Mouse (Mus musculus): ENCODE measurements around the gene Klrg2. TPM values are rescaled to one million over a fixed set of nuclear protein-coding genes. Genes with fewer than 3 reads are reported as not detected.

The Klrg2 gene
- polyA plus RNA-seq, 1 experiment: 5.3 TPM

DNA sequence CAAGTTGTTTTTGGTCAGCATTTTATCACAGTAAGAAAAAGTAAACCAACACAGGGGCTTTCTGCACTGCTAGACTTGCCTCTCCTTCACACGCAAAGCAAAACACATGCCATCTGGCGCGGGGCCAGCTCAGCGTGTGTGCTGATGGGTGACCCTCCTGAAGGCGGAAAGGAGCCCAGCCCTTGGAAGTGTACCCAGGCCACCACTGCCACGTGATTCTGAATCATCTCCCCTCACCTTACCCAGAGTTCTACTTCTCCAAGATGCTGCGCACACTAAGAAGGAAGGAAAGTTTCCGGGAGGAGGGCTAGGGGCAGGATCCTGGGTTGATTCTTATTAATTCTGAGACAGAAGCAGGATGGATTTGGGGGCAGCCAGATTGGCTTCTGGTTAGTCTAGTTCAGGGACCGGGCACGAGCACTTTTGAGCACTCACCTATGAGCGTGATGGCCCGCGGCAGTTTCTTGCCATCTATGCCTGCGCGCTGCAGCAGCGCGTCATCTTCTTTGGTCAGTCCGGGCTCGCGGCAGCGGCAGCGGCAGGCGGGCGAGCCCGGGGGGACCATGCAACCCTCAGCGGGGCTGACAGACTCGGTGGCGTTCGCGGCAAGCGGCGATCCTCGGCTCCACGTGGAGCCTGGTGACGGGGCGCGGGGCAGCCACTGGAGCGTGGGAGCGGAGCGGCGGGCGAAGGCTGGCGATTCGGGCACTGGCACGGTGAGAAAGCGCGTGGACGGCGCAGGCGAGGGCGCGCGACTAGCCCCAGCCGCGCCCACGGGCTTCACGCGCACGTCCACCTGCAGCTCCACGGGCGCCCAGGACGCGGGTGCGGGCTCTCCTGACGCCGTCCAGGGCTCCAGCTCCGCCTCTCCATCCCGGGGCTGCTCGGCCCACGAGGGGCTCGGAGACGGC is 846 bp downstream of the Klrg2 start:
- Histone ChIP-seq H3K4me3 (replicated peaks; ENCODE audit: extremely low read depth, low read depth, low read length) (peak overlapping the region; percentile 60), H3K4me1 (ENCODE audit: control insufficient read depth, insufficient read depth, low read length) (peaks cover 3% of the 10 kb centered on the region; the same call in 1 of the 2 replicates)
- TF ChIP-seq POLR2A (IDR thresholded peaks at IDR 0.05; ENCODE audit: borderline replicate concordance, extremely low read depth, low read depth, low read length): no peak
- TF ChIP-seq CTCF (IDR thresholded peaks at IDR 0.05; ENCODE audit: insufficient read depth, low read length): no peak
- peak; percentile 45 for DNase-seq
- under 1% methylated on average over 71 of the region's 72 CpGs for WGBS

DNA sequence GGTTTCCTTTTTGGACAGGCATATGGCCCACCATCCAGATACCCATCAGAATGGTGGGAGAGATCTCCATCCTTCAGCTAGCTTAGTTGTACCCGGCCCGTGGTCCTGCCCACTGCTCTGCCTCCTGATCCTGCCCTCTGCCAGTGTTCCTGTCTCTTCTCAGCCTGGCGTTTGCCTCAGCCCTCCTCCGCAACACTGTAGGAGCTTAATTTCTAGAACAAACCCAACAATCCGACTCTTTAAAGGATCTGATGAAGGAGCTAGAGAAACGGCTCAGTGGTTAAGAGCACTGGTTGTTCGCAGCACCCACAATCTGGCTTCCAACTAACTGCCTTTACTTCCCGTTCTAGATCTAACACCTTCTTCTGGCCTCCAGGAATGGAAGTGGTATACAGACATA is 2.6 kb downstream of the Klrg2 start:
- no peak for TF ChIP-seq POLR2A (IDR thresholded peaks at IDR 0.05; ENCODE audit: borderline replicate concordance, extremely low read depth, low read depth, low read length)
- TF ChIP-seq CTCF (IDR thresholded peaks at IDR 0.05; ENCODE audit: insufficient read depth, low read length): no peak

DNA sequence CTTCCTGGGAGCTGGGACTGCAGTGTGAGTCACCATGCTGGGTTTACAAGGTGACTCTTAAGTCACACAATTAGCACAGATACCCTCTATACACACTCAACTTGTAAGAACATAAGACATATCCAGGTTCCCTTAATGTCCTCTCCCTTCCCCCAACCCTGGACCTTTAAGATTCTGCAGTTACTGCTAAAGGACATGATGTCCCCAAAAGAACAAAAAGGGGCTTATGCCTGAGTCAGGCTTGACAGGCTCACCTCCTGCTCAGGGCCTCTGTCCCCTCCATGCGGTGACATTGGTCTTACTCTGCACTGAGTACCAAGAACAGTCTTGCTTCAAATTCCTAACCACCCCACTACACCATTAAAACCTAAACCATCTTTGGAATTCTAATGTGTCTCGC is 4.2 kb downstream of the Klrg2 start:
- H3K4me3 ChIP-seq (replicated peaks; ENCODE audit: extremely low read depth, low read depth, low read length): no peak overlapping the region
- DNase-seq: no peak
- TF ChIP-seq CTCF (IDR thresholded peaks at IDR 0.05; ENCODE audit: insufficient read depth, low read length) (no peak), POLR2A (IDR thresholded peaks at IDR 0.05; ENCODE audit: borderline replicate concordance, extremely low read depth, low read depth, low read length) (no peak)
- peaks cover 3% of the 10 kb centered on the region; the same call in 1 of the 2 replicates for H3K4me1 ChIP-seq (ENCODE audit: control insufficient read depth, insufficient read depth, low read length)
- 97% methylated on average over 2 of the region's 2 CpGs for WGBS

More for the DNA sequence above, 2.6 kb downstream of the Klrg2 start:
- no peak overlapping the region for H3K4me3 ChIP-seq (replicated peaks; ENCODE audit: extremely low read depth, low read depth, low read length)
- no peak for DNase-seq
- WGBS: 89% methylated on average over 8 of the region's 8 CpGs
- H3K4me1 ChIP-seq (ENCODE audit: control insufficient read depth, insufficient read depth, low read length): peaks cover 3% of the 10 kb centered on the region; the same call in 1 of the 2 replicates

DNA sequence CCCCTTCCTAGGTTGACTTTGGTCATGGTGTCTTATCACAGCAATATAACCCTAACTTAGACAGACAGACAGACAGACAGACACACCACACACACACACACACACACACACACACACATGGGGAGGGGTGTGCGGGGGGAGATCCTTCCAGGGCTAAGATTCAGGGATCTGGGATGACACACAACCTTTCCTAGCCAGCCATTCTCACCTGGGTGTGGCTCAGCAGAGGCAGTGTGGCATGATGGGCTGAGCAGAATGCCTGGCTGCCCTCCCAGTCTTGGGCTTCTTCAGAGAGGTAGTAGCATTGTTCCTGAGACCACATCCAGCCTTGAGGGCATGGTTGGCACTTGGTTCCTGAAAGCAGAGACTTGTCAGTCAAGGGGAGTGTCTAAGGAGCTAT is 7.5 kb downstream of the Klrg2 start:
- 94% methylated on average over 1 of the region's 1 CpGs for WGBS
- no peak for DNase-seq
- no peak overlapping the region for H3K4me3 ChIP-seq (replicated peaks; ENCODE audit: extremely low read depth, low read depth, low read length)
- TF ChIP-seq POLR2A (IDR thresholded peaks at IDR 0.05; ENCODE audit: borderline replicate concordance, extremely low read depth, low read depth, low read length): no peak
- TF ChIP-seq CTCF (IDR thresholded peaks at IDR 0.05; ENCODE audit: insufficient read depth, low read length): no peak
- peaks cover under 1% of the 10 kb centered on the region; the same call in 1 of the 2 replicates for H3K4me1 ChIP-seq (ENCODE audit: control insufficient read depth, insufficient read depth, low read length)

DNA sequence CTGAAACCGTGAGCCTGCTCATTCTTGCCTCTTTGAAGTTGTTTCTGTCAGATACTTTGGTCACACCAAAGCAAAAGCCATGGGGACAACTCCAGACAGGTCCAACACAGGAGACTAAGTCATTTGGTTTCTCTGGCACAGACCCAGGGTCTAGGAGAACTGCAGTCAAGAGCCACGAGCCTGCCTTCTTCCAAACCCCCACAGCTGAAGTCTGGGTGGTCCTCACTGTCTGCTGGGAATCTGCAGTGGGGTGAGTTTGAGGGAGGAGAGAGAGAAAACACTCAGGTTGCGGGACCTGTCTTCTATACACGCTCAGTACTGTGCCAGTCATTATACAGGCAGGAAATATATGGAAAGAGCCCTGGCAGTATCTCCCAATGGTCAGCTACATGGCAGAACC is 9.6 kb downstream of the Klrg2 start:
- Histone ChIP-seq H3K4me1 (ENCODE audit: control insufficient read depth, insufficient read depth, low read length) (peaks cover 4% of the 10 kb centered on the region), H3K4me3 (replicated peaks; ENCODE audit: extremely low read depth, low read depth, low read length) (no peak overlapping the region)
- no peak for TF ChIP-seq CTCF (IDR thresholded peaks at IDR 0.05; ENCODE audit: insufficient read depth, low read length)
- TF ChIP-seq POLR2A (IDR thresholded peaks at IDR 0.05; ENCODE audit: borderline replicate concordance, extremely low read depth, low read depth, low read length): no peak
- DNase-seq: peak; percentile 0
- WGBS: 82% methylated on average over 4 of the region's 4 CpGs

- WGBS: 94% methylated on average over 4 of the region's 4 CpGs
- TF ChIP-seq CTCF (IDR thresholded peaks at IDR 0.05; ENCODE audit: insufficient read depth, low read length) (no peak), POLR2A (IDR thresholded peaks at IDR 0.05; ENCODE audit: borderline replicate concordance, extremely low read depth, low read depth, low read length) (no peak)
- Histone ChIP-seq H3K4me3 (replicated peaks; ENCODE audit: extremely low read depth, low read depth, low read length) (no peak overlapping the region), H3K4me1 (ENCODE audit: control insufficient read depth, insufficient read depth, low read length) (peaks cover 4% of the 10 kb centered on the region)
- no peak for DNase-seq
Observed at GRCm38 (mm10) chr6:38627081-38627480, 10.0 kb downstream of the Klrg2 start.

- 95% methylated on average over 5 of the region's 5 CpGs for WGBS
- no peak for TF ChIP-seq POLR2A (IDR thresholded peaks at IDR 0.05; ENCODE audit: borderline replicate concordance, extremely low read depth, low read depth, low read length)
- no peak for TF ChIP-seq CTCF (IDR thresholded peaks at IDR 0.05; ENCODE audit: insufficient read depth, low read length)
- no peak for DNase-seq
- no peak overlapping the region for H3K4me3 ChIP-seq (replicated peaks; ENCODE audit: extremely low read depth, low read depth, low read length)
- H3K4me1 ChIP-seq (ENCODE audit: control insufficient read depth, insufficient read depth, low read length): peaks cover 4% of the 10 kb centered on the region
Observed at GRCm38 (mm10) chr6:38626086-38626485, 11.0 kb downstream of the Klrg2 start.

DNA sequence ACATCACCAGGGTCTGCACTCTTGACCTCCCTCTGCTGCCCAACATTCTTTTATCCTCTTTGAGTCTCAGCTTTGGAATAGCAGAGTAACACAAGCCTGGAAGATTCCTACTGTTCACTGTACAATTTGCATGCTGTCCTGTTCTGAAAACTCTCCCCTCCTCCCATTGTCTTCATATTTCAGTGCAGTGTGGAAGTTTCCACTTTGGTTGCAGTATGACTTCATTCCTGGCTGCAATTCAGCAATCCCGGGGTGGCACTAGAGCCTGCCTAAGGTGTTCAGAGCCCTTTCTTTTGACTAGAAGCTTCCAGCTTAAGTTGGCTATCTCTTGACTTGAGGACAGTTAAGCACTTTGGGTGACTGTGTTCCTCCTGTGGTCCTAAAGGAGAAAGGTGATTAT is 12.6 kb downstream of the Klrg2 start:
- TF ChIP-seq POLR2A (IDR thresholded peaks at IDR 0.05; ENCODE audit: borderline replicate concordance, extremely low read depth, low read depth, low read length) (no peak), CTCF (IDR thresholded peaks at IDR 0.05; ENCODE audit: insufficient read depth, low read length) (no peak)
- DNase-seq: no peak
- WGBS: 17% methylated on average over 1 of the region's 1 CpGs
- peaks cover 4% of the 10 kb centered on the region for H3K4me1 ChIP-seq (ENCODE audit: control insufficient read depth, insufficient read depth, low read length)
- H3K4me3 ChIP-seq (replicated peaks; ENCODE audit: extremely low read depth, low read depth, low read length): no peak overlapping the region

- 59% methylated on average over 2 of the region's 2 CpGs for WGBS
- no peak for TF ChIP-seq CTCF (IDR thresholded peaks at IDR 0.05; ENCODE audit: insufficient read depth, low read length)
- TF ChIP-seq POLR2A (IDR thresholded peaks at IDR 0.05; ENCODE audit: borderline replicate concordance, extremely low read depth, low read depth, low read length): no peak
- no peak for DNase-seq
- Histone ChIP-seq H3K4me3 (replicated peaks; ENCODE audit: extremely low read depth, low read depth, low read length) (no peak overlapping the region), H3K4me1 (ENCODE audit: control insufficient read depth, insufficient read depth, low read length) (peaks cover 4% of the 10 kb centered on the region)
Observed at GRCm38 (mm10) chr6:38623457-38623856, 13.6 kb downstream of the Klrg2 start.

DNA sequence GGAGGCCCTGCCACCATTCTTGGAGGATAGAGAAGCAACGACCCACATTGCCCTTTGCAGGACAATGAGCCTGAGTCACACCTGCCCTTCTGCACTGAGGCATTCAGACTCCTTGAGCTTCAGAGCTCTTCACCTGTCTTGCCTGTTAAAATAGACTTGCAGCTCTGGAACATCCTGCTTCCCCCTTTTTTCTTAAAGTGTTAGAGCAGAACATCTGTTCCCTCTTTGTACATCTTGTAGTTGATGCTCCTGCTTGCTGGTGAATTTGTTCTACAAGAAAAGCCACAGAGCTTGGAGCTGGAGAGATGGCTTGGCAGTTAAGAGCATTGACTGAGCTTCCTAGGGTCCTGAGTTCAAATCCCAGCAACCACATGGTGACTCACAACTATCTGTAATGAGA is 14.6 kb downstream of the Klrg2 start:
- Histone ChIP-seq H3K4me1 (ENCODE audit: control insufficient read depth, insufficient read depth, low read length) (peaks cover 4% of the 10 kb centered on the region), H3K4me3 (replicated peaks; ENCODE audit: extremely low read depth, low read depth, low read length) (no peak overlapping the region)
- WGBS: 81% methylated on average over 1 of the region's 1 CpGs
- no peak for DNase-seq
- TF ChIP-seq POLR2A (IDR thresholded peaks at IDR 0.05; ENCODE audit: borderline replicate concordance, extremely low read depth, low read depth, low read length): no peak
- TF ChIP-seq CTCF (IDR thresholded peaks at IDR 0.05; ENCODE audit: insufficient read depth, low read length): no peak

Data from lung, adult 2 months (tissue).